Mouse (Mus musculus): ENCODE measurements around the gene Dhrs9.
A peak's percentile ranks its signal among the peaks of the same experiment; 100 is the strongest.

Dhrs9 gene

GRCm38 (mm10) chr2:69418294-69418881 is 38.1 kb downstream of the Dhrs9 start:
- DNase-seq (ENCODE audit: low spot score in 2 of 2), result no peak

GRCm38 (mm10) chr2:69424829-69425228 is 44.6 kb downstream of the Dhrs9 start:
- no peak for DNase-seq (ENCODE audit: low spot score in 2 of 2)

DNA sequence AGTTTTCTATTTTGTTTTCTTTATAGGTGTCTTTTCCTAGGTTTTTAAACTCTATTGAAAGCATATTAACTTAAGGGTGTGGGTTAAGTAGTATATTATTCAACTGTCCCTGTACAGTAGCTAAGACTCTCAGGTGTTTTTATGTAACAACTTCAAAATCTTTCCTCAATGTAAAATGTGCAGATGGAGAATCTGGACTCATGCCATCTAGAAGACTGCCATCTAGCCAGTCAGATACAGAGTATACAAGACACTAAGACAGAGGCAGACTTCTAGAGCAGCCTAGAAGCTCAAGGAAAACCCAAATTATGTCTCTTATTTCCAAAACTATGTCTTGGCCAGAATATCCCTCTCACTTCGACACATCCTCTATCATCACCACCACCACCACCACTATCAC is 45.8 kb downstream of the Dhrs9 start:
- no peak for DNase-seq (ENCODE audit: low spot score in 2 of 2)

- DNase-seq (ENCODE audit: low spot score in 2 of 2), result no peak
Measured at GRCm38 (mm10) chr2:69427141-69427540, 46.9 kb downstream of the Dhrs9 start.

DNA sequence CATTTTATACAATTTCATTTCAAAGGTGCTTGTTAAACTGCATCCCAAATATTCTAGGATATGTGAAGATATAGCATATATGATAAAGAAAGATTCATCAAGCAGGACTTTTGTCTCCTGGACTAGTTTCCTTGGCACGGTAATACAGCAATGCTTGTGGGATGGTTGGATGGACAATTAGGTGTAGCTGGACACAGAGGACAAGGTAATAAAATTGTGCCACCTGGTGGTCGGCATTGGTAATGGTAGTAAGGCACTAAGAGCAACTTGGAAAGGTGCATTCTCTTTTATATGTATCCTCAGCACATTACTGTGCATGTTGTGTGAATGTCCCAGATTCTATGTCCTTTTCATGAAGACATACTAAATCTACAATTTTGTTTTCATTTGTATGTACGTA is 47.9 kb downstream of the Dhrs9 start:
- peak in 1 of 2 experiments; percentile 63 for DNase-seq (ENCODE audit: low spot score in 2 of 2)

GRCm38 (mm10) chr2:69441656-69442055 is 61.4 kb downstream of the Dhrs9 start:
- DNase-seq (ENCODE audit: low spot score in 2 of 2), result no peak

- DNase-seq (ENCODE audit: low spot score in 2 of 2), result no peak
Measured at GRCm38 (mm10) chr2:69445896-69446472, 65.7 kb downstream of the Dhrs9 start.

GRCm38 (mm10) chr2:69448581-69448980 is 68.3 kb downstream of the Dhrs9 start:
- no peak for DNase-seq (ENCODE audit: low spot score in 2 of 2)

DNA sequence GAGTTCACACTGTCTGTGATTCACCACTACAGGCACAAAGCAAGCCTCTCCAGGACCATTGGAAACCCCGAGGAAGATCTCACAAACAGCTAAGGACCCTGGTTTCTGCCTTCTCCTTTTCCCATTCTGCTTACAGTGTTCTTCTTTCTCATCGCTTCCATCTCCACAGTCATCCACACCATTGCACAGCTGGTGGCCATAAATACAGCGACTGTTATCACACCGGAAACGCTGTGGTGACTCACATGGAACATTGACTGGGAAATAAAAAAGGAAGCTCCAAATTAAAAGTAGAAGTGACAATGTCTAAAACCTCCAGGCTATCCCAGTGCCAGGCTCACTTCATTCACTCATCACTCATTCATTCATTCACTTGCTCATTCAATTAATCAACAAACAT is 70.9 kb downstream of the Dhrs9 start:
- DNase-seq (ENCODE audit: low spot score in 2 of 2), result no peak
